Mouse (Mus musculus) liver, adult 2 months (tissue): ENCODE measurements at regions not wholly inside any gene's neighbourhood (a gene's known extent, or its start where the extent isn't known, plus 50 kb on each side); places are given as distances from the start of the nearest gene placed in this dataset.
A peak's percentile ranks its signal among the peaks of the same experiment; 100 is the strongest.

ENCODE experiments used
- DNase-seq: peaks from one replicate; pipeline ENCODE4 v3.0.0-alpha.2; 2011; ENCODE audit warnings: low read depth, low spot score; ENCODE audit errors: extremely low read depth
- H3K27ac ChIP-seq: fragments of 200-500 bp; replicated peaks from 2 replicates; pipeline ENCODE4 v1.5.1; 2012; ENCODE audit warnings: low read depth, mild to moderate bottlenecking, control low read depth, inconsistent platforms, low read length; ENCODE audit not compliant: insufficient read depth
- H3K27me3 ChIP-seq: fragments of 200-500 bp; 2 replicates; pipeline ENCODE4 v1.6.1; 2012; ENCODE audit warnings: mild to moderate bottlenecking, moderate library complexity, low read length, inconsistent platforms; ENCODE audit not compliant: control insufficient read depth, insufficient read depth
- H3K36me3 ChIP-seq: fragments of 200-500 bp; 2 replicates; pipeline ENCODE4 v1.6.1; 2012; ENCODE audit warnings: low read length, inconsistent platforms; ENCODE audit not compliant: control insufficient read depth, insufficient read depth
- H3K4me1 ChIP-seq: fragments of 200-500 bp; 2 replicates; pipeline ENCODE4 v1.6.1; 2011; ENCODE audit warnings: low read length; ENCODE audit not compliant: control insufficient read depth, insufficient read depth
- H3K4me3 ChIP-seq: fragments of 200-500 bp; 2 replicates; pipeline ENCODE4 v1.5.1; 2011; ENCODE audit warnings: low read depth, mild to moderate bottlenecking, control low read depth, low read length, moderate library complexity; ENCODE audit not compliant: insufficient read depth
- H3K79me2 ChIP-seq: fragments of 200-500 bp; 2 replicates; pipeline ENCODE4 v1.6.1; 2012; ENCODE audit warnings: inconsistent platforms, mild to moderate bottlenecking, low read length, moderate library complexity; ENCODE audit not compliant: control insufficient read depth, insufficient read depth
- H3K9ac ChIP-seq: fragments of 200-500 bp; 2 replicates; pipeline ENCODE4 v1.6.1; 2012; ENCODE audit warnings: low read depth, mild to moderate bottlenecking, control low read depth, inconsistent platforms, low read length
- CTCF ChIP-seq: fragments of 200-500 bp; IDR thresholded peaks from 2 replicates; pipeline ENCODE4 v1.5.1; 2011; ENCODE audit warnings: low read depth, low read length, control low read depth
- POLR2A ChIP-seq: fragments of 200-500 bp; IDR thresholded peaks from 2 replicates; pipeline ENCODE4 v1.6.1; 2011; ENCODE audit warnings: low read length, control low read depth; ENCODE audit not compliant: insufficient read depth; ENCODE audit errors: extremely low read depth
- WGBS: fragments of 180-500 bp; shearing (Covaris S2); methylation state at CpG from one replicate; pipeline ENCODE4 v1.1.7; 2018; 5-methylcytosine and 5-hydroxymethylcytosine counted together

GRCm38 (mm10) chr1:142738376-142738775, 902.1 kb upstream of the B3galt2 start:
- H3K27ac ChIP-seq: no peak overlapping the region
- no peaks in the 10 kb centered on the region for H3K4me1 ChIP-seq
- H3K9ac ChIP-seq: no peak overlapping the region
- H3K4me3 ChIP-seq: no peak overlapping the region
- no peak for TF ChIP-seq CTCF
- no peak for TF ChIP-seq POLR2A
- no peaks in the 10 kb centered on the region for H3K27me3 ChIP-seq
- peak; percentile 2 for DNase-seq
- no peaks in the 10 kb centered on the region for H3K36me3 ChIP-seq
- WGBS: 88% methylated on average over 2 of the region's 2 CpGs
- H3K79me2 ChIP-seq: no peaks in the 10 kb centered on the region

GRCm38 (mm10) chr1:142742307-142742706, 898.2 kb upstream of the B3galt2 start:
- no peaks in the 10 kb centered on the region for H3K4me1 ChIP-seq
- H3K27me3 ChIP-seq: no peaks in the 10 kb centered on the region
- TF ChIP-seq POLR2A (no peak), CTCF (peak; percentile 29)
- no peaks in the 10 kb centered on the region for H3K36me3 ChIP-seq
- H3K9ac ChIP-seq: no peak overlapping the region
- 3% methylated on average over 2 of the region's 2 CpGs for WGBS
- H3K79me2 ChIP-seq: no peaks in the 10 kb centered on the region
- H3K27ac ChIP-seq: no peak overlapping the region
- H3K4me3 ChIP-seq: no peak overlapping the region
- peak; percentile 14 for DNase-seq

- TF ChIP-seq POLR2A (no peak), CTCF (no peak)
- H3K4me1 ChIP-seq: no peaks in the 10 kb centered on the region
- H3K27ac ChIP-seq: no peak overlapping the region
- no peaks in the 10 kb centered on the region for H3K27me3 ChIP-seq
- 84% methylated on average over 2 of the region's 2 CpGs for whole genome bisulfite sequencing
- H3K36me3 ChIP-seq: no peaks in the 10 kb centered on the region
- H3K9ac ChIP-seq: no peak overlapping the region
- H3K79me2 ChIP-seq: no peaks in the 10 kb centered on the region
- DNase-seq: no peak
- H3K4me3 ChIP-seq: no peak overlapping the region
These were observed 869.5 kb upstream of the B3galt2 start for GRCm38 (mm10) chr1:142771010-142771409.
